Mouse (Mus musculus): ENCODE results near the gene Gm7168. TPM values are rescaled to one million over a fixed set of nuclear protein-coding genes. Genes with fewer than 3 reads are reported as not detected.
"Not testable (repeated sequence)": the region's sequence is repeated elsewhere in the genome, so short reads cannot be mapped to it uniquely, and the experiment has no call there.

The Gm7168 gene
- total RNA-seq (2021), result not detected
- long read RNA-seq, experiment 1, result 0 reads
- long read RNA-seq, experiment 2, result 0 reads

DNA sequence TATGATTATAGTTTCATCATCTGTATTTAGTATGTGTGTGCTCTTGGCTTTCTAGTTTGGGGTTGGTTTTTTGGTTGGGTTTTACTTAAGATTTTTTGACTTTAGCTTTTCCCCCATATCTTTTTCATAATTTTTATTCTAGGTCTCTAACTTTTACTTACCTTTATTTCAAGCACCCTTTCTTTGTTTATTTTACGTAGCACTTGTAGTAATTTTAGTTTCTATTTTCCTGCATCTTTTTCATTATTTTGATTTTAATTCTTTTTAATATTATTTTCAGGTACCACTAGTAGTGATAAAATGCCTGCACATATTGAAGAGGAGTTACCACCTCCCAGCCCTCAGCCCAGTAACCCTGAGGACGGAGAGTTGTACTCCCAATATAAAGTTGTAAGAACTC is at the start of gene Gm7168:
TSS of gene Gm7168 (plus strand) at position 301 of the 400 bp plus-strand sequence.
- not testable (repeated sequence) for DNase-seq (ENCODE audit: low spot score in 2 of 2)

DNA sequence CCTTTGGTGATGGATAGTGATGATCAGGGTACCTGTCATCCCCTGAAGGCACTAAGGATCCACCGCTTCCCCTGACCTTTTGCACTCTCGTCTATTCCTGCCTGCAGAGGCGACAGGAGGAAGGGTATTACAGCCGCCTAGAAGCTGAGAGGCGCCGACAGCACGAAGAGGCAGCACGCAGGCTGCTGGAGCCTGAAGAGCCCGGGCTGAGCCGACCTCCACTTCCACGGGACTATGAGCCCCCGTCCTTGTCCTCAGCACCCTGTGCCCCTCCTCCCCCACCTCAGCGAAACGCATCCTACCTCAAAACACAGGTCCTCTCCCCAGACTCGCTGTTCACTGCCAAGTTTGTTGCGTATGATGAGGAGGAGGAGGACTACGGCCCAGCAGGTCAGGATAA is 49.3 kb upstream of the Gm7168 start:
- DNase-seq (ENCODE audit: low spot score in 2 of 2), result no peak

DNA sequence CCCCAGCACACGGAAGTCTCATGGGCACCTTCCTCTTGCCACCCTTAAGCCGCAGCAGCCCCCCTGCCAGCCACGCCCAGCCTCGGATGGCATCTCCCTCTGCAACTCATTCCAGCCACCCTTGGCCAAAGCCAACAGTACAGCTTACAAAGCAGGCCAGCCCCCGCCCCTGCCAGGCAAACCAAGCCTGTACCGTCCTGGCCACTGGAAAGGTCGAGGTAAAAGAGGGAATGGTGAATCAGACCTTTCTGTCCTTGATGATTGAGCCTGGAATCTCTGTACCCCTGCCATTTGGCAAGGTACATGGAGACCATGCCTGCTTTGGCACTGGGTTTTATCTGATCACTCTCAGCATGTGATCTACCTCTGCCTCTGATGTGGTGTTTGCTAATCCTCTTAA is 48.9 kb upstream of the Gm7168 start:
- no peak for DNase-seq (ENCODE audit: low spot score in 2 of 2)

DNA sequence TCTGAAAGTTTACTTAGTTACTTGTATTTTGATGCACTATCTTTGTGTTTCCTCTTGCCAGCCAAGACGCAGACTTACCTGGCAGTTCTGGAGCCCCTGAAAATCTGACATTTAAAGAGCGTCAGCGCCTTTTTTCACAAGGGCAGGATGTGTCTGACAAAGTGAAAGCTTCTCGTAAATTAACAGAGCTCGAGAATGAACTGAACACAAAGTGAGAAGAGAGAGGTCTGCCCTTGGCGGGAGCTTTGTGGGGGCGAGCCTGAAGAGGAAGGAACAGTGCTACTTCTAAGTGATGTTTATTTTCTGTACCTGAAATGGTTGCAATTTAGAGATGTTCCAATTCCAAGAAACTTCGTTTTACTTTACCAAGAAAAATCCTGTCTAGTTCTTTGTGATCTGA is 44.4 kb upstream of the Gm7168 start:
- no peak for DNase-seq (ENCODE audit: low spot score in 2 of 2)

DNA sequence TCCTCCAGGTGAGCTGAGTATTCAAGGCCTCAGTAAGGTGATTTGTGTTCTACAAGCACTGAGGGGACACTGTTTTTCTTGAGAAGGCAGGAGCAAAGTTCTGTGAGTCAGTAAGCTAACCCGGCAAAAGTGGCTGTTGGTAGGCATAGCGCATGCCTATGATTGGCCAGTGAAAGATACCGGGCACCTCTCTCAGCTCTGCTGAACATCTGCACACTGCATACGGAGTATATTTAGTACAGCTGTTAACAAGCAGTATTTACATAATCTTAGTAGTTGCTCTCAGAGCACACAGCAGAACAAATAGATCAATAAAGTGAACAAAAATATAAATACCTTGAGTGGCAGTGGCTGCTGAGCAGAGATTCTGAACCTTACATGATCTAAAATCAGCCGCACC is 41.1 kb upstream of the Gm7168 start:
- DNase-seq (ENCODE audit: low spot score in 2 of 2), result no peak

DNA sequence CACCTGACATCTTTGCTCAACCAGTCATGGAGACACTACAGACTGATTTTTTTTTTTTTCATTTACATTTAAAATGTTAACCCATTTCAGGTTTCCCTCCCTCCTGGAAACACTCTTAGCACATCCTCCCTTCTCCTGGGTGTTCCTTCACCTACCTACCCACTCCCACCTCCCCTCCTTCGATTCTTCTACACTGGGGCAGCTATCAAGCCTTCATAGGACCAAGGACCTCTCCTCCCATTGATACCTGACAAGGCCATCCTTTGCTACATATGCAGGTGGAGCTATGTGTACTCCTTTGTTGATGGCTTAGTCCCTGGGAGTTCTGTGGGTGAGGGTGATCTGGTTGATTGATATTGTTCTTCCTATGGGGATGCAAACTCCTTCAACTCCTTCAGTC is 40.5 kb upstream of the Gm7168 start:
- no peak for DNase-seq (ENCODE audit: low spot score in 2 of 2)

DNA sequence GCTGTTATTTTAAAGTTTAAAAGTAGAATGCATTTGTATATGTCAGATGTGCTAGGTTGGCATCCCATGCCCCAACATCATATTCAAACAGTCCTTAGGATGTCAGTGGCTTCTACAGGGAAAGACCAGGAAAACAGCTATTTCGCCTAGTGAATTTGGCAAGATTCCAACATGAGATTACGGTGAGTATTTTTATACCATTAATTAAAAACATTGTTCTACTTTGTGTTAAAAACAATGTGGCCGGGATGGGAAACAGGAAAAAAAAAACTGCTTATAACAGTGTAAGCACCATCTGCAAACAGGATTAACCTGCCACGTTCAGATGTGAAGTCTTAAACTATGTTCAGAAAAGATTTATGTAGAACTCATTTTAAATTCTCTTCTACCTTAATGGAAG is 34.2 kb upstream of the Gm7168 start:
- no peak for DNase-seq (ENCODE audit: low spot score in 2 of 2)

DNA sequence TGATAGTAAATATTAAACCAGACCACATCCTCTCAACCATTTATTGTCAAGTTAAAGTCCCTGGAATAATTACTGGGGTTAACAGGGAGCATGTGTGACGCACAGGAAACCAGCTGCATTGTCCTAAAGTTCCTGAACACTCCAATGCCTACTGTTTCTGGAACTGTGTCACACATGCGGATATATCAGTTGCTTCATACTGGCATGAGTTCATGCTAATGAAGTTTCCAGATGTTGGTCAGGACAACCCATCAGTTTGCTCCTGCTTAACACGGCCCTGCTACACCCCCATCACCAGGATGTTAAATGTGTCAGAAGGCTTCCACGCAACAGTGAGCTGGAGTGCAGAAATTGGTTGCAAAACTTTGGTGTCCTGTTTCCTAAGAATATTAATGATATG is 33.6 kb upstream of the Gm7168 start:
- no peak for DNase-seq (ENCODE audit: low spot score in 2 of 2)

DNA sequence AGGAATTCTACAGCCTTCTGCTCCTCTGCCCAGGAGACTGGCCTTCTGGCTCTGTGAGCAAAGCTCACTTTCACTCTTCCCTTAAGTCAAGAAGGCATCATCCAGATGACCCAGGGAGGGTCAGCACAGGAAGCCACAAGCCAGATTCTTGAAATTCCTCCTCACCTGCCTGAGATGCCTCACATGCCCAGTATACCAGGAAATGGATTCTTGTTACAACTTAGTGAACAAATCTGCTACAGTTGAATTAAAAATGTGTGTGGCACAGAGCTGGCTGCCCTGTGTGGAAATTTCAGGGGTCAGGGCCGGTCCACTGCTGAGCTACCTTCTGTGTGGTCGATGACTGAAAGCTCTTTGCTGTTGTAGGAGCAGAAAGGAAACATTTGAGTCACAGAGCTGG is 27.4 kb upstream of the Gm7168 start:
- DNase-seq (ENCODE audit: low spot score in 2 of 2), result no peak

DNA sequence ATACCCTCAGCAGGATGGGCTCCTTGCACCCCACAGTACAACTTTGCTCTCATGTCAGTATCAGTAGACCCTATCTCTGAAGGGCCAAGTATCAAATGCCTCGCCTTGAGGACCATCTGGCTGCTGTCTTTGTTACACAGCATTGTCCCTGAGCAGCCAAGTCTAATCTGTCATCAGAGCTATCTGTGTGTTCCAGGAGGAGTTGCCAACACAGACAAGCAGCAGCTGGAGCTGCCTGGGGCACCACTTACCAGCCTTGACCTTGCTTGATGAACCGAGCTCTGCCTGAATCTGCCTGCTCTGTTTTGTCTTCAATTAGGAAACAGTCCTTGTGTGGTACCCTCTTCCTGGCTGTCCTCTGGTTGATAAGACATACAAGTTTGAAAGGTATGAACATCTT is 24.8 kb upstream of the Gm7168 start:
- no peak for DNase-seq (ENCODE audit: low spot score in 2 of 2)

DNA sequence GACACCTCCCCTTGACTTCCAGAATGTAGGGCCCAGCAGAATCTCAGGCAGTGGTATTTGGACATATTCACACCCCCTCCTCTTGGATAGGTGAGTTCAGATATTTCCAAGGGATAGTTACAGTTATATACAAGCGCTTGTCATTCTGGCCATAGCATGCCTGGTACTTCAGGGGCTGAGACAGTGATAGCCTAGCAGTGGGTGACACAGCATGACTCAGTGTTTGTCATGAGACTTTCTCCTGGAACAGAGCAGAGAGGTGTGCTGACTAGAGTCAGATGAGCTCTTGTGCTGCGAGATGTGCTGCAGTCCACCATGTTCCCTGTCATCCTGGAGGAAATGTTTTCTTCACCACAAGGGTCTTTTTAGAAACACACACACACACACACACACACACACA is 23.6 kb upstream of the Gm7168 start:
- DNase-seq (ENCODE audit: low spot score in 2 of 2), result no peak

DNA sequence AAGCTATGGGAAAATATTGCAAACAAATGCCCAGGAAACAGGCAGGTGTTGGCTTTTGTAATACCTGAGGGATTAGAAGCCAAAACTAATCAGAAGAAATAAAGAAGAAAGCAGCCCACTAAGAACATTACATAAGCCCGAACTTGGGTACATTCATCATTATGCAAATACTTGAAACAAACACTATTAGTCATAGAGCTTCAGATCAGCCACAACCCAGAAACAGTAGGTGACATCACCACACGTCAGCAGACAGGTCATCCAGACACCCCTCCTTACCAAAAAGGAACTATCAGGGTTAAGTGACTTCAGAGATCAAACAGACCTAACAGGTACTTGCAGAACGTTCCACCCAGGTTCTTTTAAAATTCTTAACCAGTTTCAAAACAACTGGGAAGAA is 22.2 kb upstream of the Gm7168 start:
- DNase-seq (ENCODE audit: low spot score in 2 of 2), result no peak

DNA sequence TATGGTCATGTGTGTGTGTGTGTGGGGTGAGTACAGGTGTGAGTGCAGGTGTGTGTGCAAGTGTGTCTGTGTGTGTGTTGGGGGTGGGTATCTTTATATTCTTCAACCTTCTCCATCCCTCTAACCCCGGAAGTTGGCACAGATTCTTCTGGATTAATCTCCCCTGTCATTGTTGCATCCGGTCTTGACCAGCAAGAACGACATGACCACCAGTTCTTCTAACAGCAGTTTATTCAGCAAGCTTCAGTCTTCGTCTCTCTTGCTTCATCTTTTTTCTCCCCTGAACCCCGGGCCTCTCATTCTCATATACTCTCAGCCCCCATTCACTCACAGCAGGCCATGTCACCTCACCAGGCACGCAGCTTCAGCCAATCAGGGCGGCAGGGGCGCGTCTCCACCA is 17.8 kb upstream of the Gm7168 start:
- DNase-seq (ENCODE audit: low spot score in 2 of 2), result no peak

DNA sequence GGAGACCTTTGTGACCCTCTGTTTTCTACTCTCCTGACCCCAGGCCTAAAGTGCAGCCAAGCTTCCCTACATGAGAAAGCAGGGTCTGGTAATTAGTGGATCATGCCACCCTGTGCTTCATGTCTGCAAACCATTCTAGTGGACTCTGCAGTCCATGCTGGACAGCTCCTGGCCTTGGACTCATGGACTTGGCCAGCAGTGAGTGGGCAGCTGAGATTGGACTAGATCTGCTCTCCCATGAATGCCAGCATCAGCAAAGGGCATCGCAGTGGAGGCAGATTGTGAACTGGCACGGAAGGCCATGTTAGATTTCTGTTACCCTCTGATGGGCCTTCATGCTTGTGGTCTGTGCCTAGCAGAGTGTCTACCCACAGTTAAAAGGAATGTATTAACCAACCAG is 12.8 kb upstream of the Gm7168 start:
- DNase-seq (ENCODE audit: low spot score in 2 of 2), result not testable (repeated sequence)

DNA sequence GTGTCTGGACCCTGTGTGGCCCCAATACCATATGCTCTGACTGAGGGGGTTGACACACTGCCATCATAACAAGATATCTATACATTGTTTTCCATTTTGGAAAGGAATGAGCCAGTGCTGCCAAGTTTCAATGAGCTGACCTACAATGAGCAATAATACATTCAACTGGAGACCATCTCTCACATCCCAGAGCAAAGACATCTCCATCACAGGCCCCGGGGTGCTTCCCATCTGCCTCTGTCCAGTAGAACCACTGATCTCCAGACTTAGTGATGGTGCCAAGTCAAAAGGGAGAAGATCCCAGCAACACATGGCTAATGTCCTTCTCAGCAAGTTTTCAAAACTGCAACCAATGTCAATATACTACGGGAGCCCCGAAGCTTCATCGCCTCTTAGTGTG is 10.4 kb upstream of the Gm7168 start:
- no peak for DNase-seq (ENCODE audit: low spot score in 2 of 2)

DNA sequence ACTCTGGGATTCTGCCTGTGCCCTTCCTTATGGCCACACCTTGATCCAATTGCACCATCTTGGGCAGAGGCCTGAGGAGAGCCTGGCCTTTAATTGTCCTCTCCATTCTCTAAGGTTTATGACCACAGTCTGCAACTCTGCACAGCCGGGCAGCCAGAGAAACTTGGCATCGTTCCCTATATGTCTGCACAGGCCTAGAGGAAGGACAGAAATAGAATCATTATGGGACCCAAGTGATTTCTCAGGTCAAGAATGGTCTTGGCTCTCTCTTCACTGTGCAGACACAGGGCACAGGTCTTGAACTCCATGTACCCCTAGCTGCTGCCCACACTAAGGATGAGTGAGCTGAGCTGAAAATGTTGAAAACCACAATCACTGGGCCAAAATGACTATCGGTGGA is 9.5 kb upstream of the Gm7168 start:
- no peak for DNase-seq (ENCODE audit: low spot score in 2 of 2)

DNA sequence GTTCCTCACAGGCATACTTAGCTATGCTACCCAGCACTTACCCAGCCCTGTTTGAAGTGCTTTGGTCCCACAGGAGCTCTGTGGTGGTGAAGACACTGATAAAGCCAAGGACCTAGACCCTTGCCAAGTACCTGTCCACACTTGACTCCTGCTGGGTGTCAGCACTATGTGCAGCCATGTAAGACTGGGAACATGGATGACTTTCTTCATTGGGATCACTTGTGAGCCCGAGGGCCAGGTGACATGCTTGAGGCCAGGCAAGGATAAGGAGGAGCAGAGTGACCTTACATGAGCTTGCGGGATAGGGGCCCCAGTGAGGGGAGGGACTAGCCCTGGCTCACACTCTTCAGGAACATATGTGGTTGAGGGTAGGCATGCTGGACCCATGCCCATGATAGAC is 8.9 kb upstream of the Gm7168 start:
- DNase-seq (ENCODE audit: low spot score in 2 of 2), result not testable (repeated sequence)

DNA sequence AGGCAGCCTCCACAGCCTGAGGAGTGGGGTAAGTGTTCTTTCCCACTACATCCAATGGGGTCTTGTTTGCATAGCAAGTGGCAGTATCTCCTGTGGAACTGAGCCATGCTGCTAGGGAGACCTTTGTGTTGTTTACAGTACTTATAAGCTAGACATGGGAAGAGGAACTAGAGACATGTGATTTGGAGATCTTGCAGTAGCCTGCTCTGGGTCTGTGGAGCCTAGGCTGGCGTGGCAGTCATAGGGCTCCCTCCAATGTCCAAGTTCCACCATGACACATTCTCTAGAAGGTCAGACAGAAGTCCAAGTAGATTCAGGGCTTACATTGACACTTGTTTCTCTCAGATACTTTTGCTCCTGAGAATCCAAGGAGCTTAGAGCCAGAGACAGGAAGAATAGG is 7.7 kb upstream of the Gm7168 start:
- no peak for DNase-seq (ENCODE audit: low spot score in 2 of 2)

DNA sequence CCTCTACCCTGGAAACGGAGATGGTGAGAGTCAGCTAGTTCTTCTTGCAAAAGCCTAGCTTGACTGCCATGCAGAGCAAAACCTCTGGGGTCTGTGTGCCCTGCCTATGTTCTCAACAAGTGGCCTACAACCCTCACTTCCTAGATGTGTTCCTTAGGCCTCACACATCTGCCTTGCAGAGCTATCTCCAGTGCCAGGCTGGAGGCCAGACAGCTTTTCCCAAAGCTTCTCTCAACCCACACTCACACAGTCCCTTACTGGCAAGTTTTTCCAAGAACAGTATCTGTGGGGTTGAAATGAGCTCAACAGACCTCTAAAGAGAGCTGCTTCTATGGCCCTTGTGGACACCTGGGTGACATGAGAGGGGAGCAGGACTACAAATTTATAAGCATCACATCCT is 3.4 kb downstream of the Gm7168 start:
- not testable (repeated sequence) for DNase-seq (ENCODE audit: low spot score in 2 of 2)

DNA sequence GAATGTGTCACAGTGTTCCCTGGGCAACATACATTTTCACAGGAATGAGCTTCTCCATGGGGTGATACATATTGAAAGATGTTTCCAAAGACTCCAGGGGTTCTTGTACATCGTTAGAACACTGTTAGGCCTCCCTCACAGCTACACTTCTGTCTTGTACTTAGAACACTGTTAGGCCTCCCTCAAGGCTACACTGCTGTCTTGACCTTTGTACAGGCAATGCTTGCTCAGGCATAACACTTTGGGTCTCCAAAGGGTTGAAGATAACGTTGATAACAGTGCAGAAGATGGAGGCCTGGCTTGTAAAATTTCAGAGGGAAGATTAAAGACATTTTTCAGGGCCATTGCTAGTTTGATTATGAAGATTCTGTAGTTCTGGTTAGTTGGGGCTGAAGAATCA is 10.0 kb downstream of the Gm7168 start:
- not testable (repeated sequence) for DNase-seq (ENCODE audit: low spot score in 2 of 2)

DNA sequence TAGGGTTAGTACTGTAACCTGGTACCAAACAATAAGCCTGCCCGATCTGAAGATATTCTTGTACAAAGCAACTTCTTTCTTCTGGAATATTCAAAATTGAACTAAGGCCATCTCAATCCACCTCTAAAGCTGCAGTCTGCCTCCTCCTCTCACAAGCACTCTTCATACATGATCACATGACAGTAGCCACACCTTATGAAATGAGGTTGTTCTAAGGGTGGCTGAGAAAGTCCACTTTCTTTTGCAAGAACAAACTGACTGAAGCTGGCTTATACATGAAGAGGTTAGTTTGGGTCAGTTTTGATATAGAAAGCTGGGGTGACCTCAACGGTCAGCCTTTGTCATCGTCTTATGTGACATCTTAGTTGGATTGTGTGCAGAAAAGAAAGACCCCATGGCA is 14.1 kb downstream of the Gm7168 start:
- not testable (repeated sequence) for DNase-seq (ENCODE audit: low spot score in 2 of 2)

DNA sequence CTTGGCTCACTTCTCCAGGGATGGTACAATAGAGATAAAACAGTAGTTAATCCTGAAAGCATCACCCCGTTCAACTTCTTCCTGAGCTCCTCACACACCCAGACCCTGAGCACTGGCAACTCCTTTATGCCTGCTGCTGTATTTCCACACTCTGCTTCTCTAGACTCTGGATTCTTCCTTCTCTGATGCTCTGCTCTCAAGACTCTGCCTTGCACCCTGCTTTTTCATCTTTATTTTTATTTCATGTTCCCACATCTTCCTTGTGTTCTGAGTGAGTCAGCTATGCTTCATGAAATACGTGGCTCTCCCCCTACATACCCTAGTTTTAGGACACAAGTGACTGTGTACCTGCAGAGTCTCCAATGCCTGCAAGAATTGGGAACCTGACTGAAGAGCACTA is 16.9 kb downstream of the Gm7168 start:
- not testable (repeated sequence) for DNase-seq (ENCODE audit: low spot score in 2 of 2)

DNA sequence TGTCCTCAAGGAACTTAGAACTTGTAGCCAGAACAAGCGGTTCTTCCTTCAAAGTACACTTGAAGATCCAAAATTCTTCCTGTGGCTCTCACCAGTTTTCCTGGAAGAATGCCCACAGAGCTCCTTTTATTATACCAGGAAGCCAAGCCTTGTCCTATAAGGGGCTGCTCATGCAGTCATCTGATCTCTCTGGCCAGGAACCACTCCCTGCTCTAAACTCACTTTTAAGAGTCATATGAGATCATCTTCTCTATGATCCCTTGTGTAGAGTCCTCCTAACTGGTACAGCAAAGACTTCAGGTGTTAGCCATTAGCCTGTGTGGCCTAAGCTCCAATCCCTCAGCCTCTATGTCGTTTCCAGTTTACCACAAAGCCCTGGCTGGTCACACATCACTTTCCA is 21.7 kb downstream of the Gm7168 start:
- not testable (repeated sequence) for DNase-seq (ENCODE audit: low spot score in 2 of 2)

DNA sequence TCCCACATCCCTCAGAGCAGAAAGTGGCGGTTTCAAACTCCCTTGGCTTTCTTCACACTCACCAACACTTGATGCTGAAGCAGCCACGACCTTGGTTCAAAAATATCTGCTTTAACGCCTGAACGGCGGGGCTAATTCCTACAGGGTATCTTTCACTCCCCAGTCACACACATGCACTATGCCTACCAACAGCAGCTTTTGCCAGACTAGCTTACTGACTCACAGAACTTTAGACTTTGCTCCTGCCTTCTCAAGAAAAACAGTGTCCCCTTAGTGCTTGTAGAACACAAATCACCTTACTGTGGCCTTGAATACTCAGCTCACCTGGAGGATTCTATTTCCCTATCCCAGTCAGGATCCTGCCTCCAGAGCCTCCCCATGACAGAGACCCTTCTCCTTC is 22.6 kb downstream of the Gm7168 start:
- DNase-seq (ENCODE audit: low spot score in 2 of 2), result not testable (repeated sequence)

Data from left cerebral cortex, adult 18-20 months (tissue).